Mouse (Mus musculus): Measurements from ENCODE around the gene Phf21a.
"Not testable (repeated sequence)": the region's sequence is repeated elsewhere in the genome, so short reads cannot be mapped to it uniquely, and the experiment has no call there.

Phf21a gene

DNA sequence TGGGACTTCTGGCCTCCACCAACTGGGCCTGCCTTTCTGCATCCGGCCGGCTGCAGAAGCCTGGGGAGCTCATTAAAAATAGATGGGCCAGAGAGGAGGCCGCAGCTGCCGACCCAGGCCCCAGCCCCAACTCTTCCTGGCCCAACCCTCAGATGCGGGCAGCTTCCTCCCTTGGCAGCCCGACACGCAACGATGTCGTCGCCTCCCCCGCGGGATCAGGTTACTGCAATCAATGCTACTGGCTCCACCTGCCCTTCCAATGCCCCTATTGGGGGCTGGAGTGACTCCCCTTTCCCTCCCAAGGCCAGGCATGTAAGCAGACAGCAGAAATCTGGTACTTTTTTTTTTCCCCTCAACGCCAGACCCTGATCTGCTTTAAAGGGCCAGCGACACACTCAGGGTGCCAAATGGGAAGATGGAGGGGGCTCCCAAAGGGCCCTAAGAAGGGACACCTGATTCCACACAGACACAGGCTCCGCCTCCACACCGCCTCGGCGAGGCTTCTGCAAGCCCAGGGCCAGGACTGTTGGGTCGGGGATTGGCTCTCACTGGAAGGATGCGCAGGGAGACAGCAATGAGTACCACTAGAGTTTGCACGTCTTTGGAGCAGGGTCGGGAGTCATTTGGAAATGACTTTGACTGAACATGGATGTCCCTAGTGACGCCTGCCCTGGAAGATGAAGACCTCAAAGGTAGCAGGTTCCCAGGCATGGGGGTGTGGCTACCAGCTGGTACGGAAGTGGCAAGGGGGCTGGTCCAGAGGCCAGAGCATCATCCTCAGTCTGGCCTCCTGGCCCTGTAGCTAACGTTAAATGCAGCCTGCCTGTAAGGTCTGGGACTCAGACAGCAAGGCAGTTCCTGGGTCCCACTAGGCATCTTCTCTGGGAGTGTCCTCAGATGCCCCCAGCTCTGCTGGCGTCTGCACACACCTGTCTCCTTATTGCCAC lies 299.7 kb downstream of the Phf21a start:
- in situ Hi-C loops (cut with MboI, MseI): no loop called here

DNA sequence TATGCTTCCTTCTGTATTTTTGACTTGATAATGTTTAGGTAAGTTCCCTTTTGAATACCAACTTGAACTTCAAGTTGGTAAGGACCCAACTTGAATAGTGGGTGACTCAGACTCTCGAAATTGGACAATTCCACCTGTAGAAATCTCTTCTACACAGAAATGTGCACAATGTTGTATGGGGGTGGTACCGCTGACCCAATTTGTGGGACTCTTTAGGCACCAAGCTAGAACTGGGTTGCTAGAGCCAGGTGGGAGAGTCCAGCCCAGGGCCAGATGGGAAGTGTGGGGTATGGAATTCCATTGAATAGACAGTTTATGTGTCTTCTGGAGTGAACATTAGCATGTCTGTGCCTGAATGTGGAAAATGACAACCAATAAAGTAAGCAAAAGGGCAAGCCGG lies 302.6 kb downstream of the Phf21a start:
- in situ Hi-C loops (cut with MboI, MseI): no loop called here

- in situ Hi-C loops (cut with MboI, MseI): no loop called here
Measured at GRCm38 (mm10) chr2:92397436-92397835, 304.5 kb downstream of the Phf21a start.

DNA sequence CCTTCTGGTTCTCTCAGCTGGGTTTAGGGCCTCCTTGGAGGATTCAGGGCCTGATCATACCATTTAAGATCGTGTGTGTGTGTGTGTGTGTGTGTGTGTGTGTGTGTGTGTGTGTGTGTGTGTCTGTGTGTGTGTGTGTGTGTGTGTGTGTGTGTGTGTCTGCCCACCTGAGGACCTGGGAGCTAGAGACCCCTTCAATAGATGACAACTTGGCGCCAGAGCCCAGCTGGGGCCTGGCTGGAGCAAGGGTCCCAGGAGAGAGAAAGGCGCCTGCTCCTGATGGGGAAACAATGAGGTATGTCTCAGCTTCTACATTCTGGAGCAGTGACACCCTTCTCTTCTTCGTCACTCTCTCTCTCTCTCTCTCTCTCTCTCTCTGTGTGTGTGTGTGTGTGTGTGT lies 307.0 kb downstream of the Phf21a start:
- in situ Hi-C loops (cut with MboI, MseI): not testable (repeated sequence)

GRCm38 (mm10) chr2:92400682-92401081 lies 307.8 kb downstream of the Phf21a start:
- in situ Hi-C loops (cut with MboI, MseI): no loop called here

- in situ Hi-C loops (cut with MboI, MseI): no loop called here
Measured at GRCm38 (mm10) chr2:92401091-92401561, 308.2 kb downstream of the Phf21a start, which contains the start of gene Mapk8ip1. Gene Mapk8ip1, minus strand, starts transcription at chr2:92401263.

DNA sequence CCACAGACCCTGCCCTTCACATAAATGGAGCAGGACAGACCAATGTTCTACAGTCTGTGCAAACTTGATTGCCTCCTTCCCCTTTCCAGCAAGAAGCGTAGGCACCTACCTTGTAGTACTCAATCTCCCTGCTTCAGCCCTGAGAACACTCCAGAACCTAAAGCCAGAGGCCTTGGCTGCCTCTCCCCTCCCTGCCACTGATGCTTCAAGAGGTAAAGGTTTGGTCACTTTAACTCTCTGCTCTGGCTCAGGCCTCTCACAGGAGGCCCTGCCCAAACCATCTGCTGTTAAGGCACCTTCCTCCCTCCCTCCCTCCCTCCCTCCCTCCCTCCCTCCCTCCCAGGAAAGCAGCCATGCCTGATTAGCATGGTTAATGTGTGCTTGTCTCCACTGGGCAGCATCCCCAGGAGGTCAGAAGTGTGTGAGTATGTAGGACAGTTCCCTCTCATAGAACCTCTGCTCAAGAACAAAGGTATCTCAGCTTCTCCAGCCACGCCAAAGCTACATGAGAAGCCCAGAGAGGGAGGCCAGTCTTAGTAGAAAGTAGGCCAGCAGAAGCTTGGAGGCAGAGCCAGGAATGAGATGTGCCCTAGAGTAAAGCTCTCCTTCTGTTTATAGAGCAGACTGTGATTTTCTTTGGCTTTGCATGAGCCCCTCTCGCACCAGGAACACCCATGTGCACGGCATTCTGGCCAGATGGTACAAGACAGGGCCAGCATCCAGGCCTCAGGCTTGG lies 309.8 kb downstream of the Phf21a start:
- in situ Hi-C loops (cut with MboI, MseI): no loop called here

GRCm38 (mm10) chr2:92403776-92404319 lies 310.9 kb downstream of the Phf21a start:
- in situ Hi-C loops (cut with MboI, MseI): no loop called here

DNA sequence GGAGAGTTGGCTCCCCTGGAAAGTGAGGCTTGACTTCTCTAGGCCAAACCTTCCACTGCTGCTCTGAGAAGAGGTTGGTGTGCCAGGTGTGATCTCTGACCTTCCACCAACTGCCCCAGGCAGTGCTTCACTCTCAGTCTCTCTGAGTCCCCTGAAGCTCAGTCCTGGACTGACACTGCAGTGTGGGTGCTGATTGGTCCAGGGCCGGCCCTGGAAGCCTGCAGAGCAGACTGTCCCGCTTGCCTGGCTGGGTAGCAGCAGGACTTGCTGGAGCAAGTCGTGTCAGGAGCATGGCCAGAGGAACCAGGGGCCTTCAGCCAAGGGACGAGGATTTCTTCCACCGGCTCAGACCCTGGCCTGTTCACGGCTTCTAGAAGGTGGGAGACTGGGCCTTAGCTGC lies 311.8 kb downstream of the Phf21a start:
- in situ Hi-C loops (cut with MboI, MseI): no loop called here

GRCm38 (mm10) chr2:92405687-92406086 lies 312.8 kb downstream of the Phf21a start:
- in situ Hi-C loops (cut with MboI, MseI): no loop called here

GRCm38 (mm10) chr2:92408309-92409045 lies 315.6 kb downstream of the Phf21a start:
- in situ Hi-C loops (cut with MboI, MseI): no loop called here

DNA sequence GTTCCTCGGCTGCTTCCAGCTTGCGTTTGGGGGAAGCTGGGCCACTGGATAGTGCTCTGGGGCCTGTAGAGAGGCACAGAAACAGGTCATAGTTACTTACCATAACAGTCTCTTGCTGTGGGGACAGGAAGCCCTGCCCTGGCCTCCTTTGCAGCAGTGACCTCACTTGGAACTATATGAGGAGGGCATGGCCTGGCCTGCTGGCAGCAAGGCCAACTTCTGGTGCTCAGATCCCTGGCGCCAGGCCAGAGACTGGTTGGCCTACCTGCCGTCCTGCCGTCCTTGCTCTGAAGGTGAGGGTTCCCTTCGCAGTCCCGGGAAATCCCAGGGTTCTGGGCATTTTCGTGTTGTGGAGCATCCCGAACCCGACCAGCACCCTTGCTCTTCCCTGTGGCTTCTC lies 318.8 kb downstream of the Phf21a start:
- in situ Hi-C loops (cut with MboI, MseI): no loop called here
